Mouse (Mus musculus): ENCODE measurements around the gene Per3. TPM values are rescaled to one million over a fixed set of nuclear protein-coding genes. Genes with fewer than 3 reads are reported as not detected.
"Not testable (repeated sequence)": the region's sequence is repeated elsewhere in the genome, so short reads cannot be mapped to it uniquely, and the experiment has no call there.

Gene Per3
- total RNA-seq, 2 experiments from 2014 or later, result 15.0 to 17.8 TPM

GRCm38 (mm10) chr4:151041506-151041905 lies 3.0 kb downstream of the Per3 start:
- intact Hi-C loops (cut with DNase I), result no loop called here
- DNase-seq (ENCODE audit: extremely low spot score in 1 of 2, low spot score in 2 of 2), result peak in 1 of 2 experiments; percentile 40

- no peak for DNase-seq (ENCODE audit: extremely low spot score in 1 of 2, low spot score in 2 of 2)
- intact Hi-C loops (cut with DNase I), result no loop called here
Measured at GRCm38 (mm10) chr4:151037800-151038199, 6.7 kb downstream of the Per3 start.

GRCm38 (mm10) chr4:151036521-151036920 lies 7.9 kb downstream of the Per3 start:
- intact Hi-C loops (cut with DNase I), result no loop called here

GRCm38 (mm10) chr4:151027001-151027400 lies 17.5 kb downstream of the Per3 start:
- intact Hi-C loops (cut with DNase I), result no loop called here
- DNase-seq (ENCODE audit: extremely low spot score in 1 of 2, low spot score in 2 of 2), result no peak

More at GRCm38 (mm10) chr4:151036521-151036920, 7.9 kb downstream of the Per3 start:
- DNase-seq (ENCODE audit: extremely low spot score in 1 of 2, low spot score in 2 of 2), result no peak

GRCm38 (mm10) chr4:151024152-151024551 lies 20.3 kb downstream of the Per3 start:
- DNase-seq (ENCODE audit: extremely low spot score in 1 of 2, low spot score in 2 of 2), result no peak
- intact Hi-C loops (cut with DNase I), result no loop called here

- DNase-seq (ENCODE audit: extremely low spot score in 1 of 2, low spot score in 2 of 2), result not testable (repeated sequence)
Measured at GRCm38 (mm10) chr4:151017356-151017755, 27.1 kb downstream of the Per3 start.

GRCm38 (mm10) chr4:151015946-151016345 lies 28.5 kb downstream of the Per3 start:
- DNase-seq (ENCODE audit: extremely low spot score in 1 of 2, low spot score in 2 of 2), result no peak
- intact Hi-C loops (cut with DNase I), result no loop called here

More at GRCm38 (mm10) chr4:151017356-151017755, 27.1 kb downstream of the Per3 start:
- intact Hi-C loops (cut with DNase I), result not testable (repeated sequence)

- no peak for DNase-seq (ENCODE audit: extremely low spot score in 1 of 2, low spot score in 2 of 2)
- intact Hi-C loops (cut with DNase I), result no loop called here
Measured at GRCm38 (mm10) chr4:151010316-151010715, 34.1 kb downstream of the Per3 start.

GRCm38 (mm10) chr4:151006945-151007344 lies 37.5 kb downstream of the Per3 start:
- intact Hi-C loops (cut with DNase I), result no loop called here
- DNase-seq (ENCODE audit: extremely low spot score in 1 of 2, low spot score in 2 of 2), result peak in 1 of 2 experiments; percentile 49

GRCm38 (mm10) chr4:151005656-151006318 lies 38.7 kb downstream of the Per3 start:
- intact Hi-C loops (cut with DNase I), result no loop called here
- no peak for DNase-seq (ENCODE audit: extremely low spot score in 1 of 2, low spot score in 2 of 2)

- intact Hi-C loops (cut with DNase I), result no loop called here
Measured at GRCm38 (mm10) chr4:151001397-151001796, 43.1 kb downstream of the Per3 start.

GRCm38 (mm10) chr4:150998626-150999025 lies 45.8 kb downstream of the Per3 start:
- DNase-seq (ENCODE audit: extremely low spot score in 1 of 2, low spot score in 2 of 2), result no peak
- intact Hi-C loops (cut with DNase I), result no loop called here

More at GRCm38 (mm10) chr4:151001397-151001796, 43.1 kb downstream of the Per3 start:
- DNase-seq (ENCODE audit: extremely low spot score in 1 of 2, low spot score in 2 of 2), result no peak

- intact Hi-C loops (cut with DNase I), result no loop called here
- no peak for DNase-seq (ENCODE audit: extremely low spot score in 1 of 2, low spot score in 2 of 2)
Measured at GRCm38 (mm10) chr4:150996797-150997196, 47.7 kb downstream of the Per3 start, which contains the start of gene Uts2. Gene Uts2 (plus strand): TSS chr4:150997097.

- no peak for DNase-seq (ENCODE audit: extremely low spot score in 1 of 2, low spot score in 2 of 2)
- intact Hi-C loops (cut with DNase I), result no loop called here
Measured at GRCm38 (mm10) chr4:150990148-150990547, 54.3 kb downstream of the Per3 start.

- intact Hi-C loops (cut with DNase I), result no loop called here
- no peak for DNase-seq (ENCODE audit: extremely low spot score in 1 of 2, low spot score in 2 of 2)
Measured at GRCm38 (mm10) chr4:150980153-150980552, 64.3 kb downstream of the Per3 start.

- intact Hi-C loops (cut with DNase I), result no loop called here
- DNase-seq (ENCODE audit: extremely low spot score in 1 of 2, low spot score in 2 of 2), result no peak
Measured at GRCm38 (mm10) chr4:150979455-150979854, 65.0 kb downstream of the Per3 start.

- no peak for DNase-seq (ENCODE audit: extremely low spot score in 1 of 2, low spot score in 2 of 2)
- intact Hi-C loops (cut with DNase I), result no loop called here
Measured at GRCm38 (mm10) chr4:150978156-150978910, 66.1 kb downstream of the Per3 start.

- intact Hi-C loops (cut with DNase I), result no loop called here
- DNase-seq (ENCODE audit: extremely low spot score in 1 of 2, low spot score in 2 of 2), result no peak
Measured at GRCm38 (mm10) chr4:150975145-150975544, 69.3 kb downstream of the Per3 start.

- no peak for DNase-seq (ENCODE audit: extremely low spot score in 1 of 2, low spot score in 2 of 2)
- intact Hi-C loops (cut with DNase I), result no loop called here
Measured at GRCm38 (mm10) chr4:150973264-150973663, 71.2 kb downstream of the Per3 start.

GRCm38 (mm10) chr4:150968956-150969355 lies 75.5 kb downstream of the Per3 start:
- intact Hi-C loops (cut with DNase I), result no loop called here
- no peak for DNase-seq (ENCODE audit: extremely low spot score in 1 of 2, low spot score in 2 of 2)

Data from left cerebral cortex, postnatal 10 days (tissue).